Mouse (Mus musculus) ES-Bruce4 (cell line): Measurements from ENCODE around the gene Gm29776. TPM values are rescaled to one million over a fixed set of nuclear protein-coding genes. Genes with fewer than 3 reads are reported as not detected.

Experiments
- H3K27ac ChIP-seq: 2 replicates; pipeline ENCODE4 v1.5.1; 2012; ENCODE audit warnings: low read length, inconsistent platforms; ENCODE audit not compliant: insufficient read depth
- H3K27me3 ChIP-seq: 2 replicates; pipeline ENCODE4 v1.6.1; 2012; ENCODE audit warnings: mild to moderate bottlenecking, low read length, inconsistent platforms; ENCODE audit not compliant: control insufficient read depth, poor library complexity, insufficient read depth, severe bottlenecking
- H3K36me3 ChIP-seq: 2 replicates; pipeline ENCODE4 v1.6.1; 2012; ENCODE audit warnings: inconsistent platforms, mild to moderate bottlenecking, low read length, moderate library complexity; ENCODE audit not compliant: control insufficient read depth, poor library complexity, insufficient read depth, severe bottlenecking
- H3K4me1 ChIP-seq: one replicate; pipeline ENCODE4 v1.8.1; 2011; ENCODE audit warnings: low read length; ENCODE audit not compliant: control insufficient read depth, insufficient read depth
- H3K4me3 ChIP-seq: 2 replicates; pipeline ENCODE4 v1.5.1; 2011; ENCODE audit warnings: low read depth, mild to moderate bottlenecking, low read length
- H3K9ac ChIP-seq: 2 replicates; pipeline ENCODE4 v1.6.1; 2012; ENCODE audit warnings: low read depth, mild to moderate bottlenecking, inconsistent platforms; ENCODE audit not compliant: poor library complexity, severe bottlenecking
- H3K9me3 ChIP-seq: replicated peaks from 2 replicates; pipeline ENCODE4 v1.6.1; 2012; ENCODE audit warnings: mild to moderate bottlenecking, low read length, inconsistent platforms; ENCODE audit not compliant: control insufficient read depth, poor library complexity, insufficient read depth, severe bottlenecking
- CTCF ChIP-seq: IDR thresholded peaks from one replicate; pipeline ENCODE4 v1.8.1; 2011; ENCODE audit warnings: low read depth, low read length
- EP300 ChIP-seq: IDR thresholded peaks from 2 replicates; pipeline ENCODE4 v1.6.1; 2011; ENCODE audit warnings: low read depth, low read length; ENCODE audit not compliant: insufficient read depth
- POLR2A ChIP-seq: IDR thresholded peaks from one replicate; pipeline ENCODE4 v1.8.1; 2011; ENCODE audit warnings: low read length; ENCODE audit not compliant: insufficient read depth
- polyA plus RNA-seq: library from polyadenylated mRNA; stranded (reverse); fragments of >200 nt; gene quantifications from 2 replicates; pipeline ENCODE4 v1.2.4, GENCODE M21; 2011; ENCODE audit warnings: low read depth; ENCODE audit not compliant: missing spikeins, insufficient read depth, insufficient read length

The Gm29776 gene
- polyA plus RNA-seq, 1 experiment, result 0.42 TPM

- H3K9ac ChIP-seq, result no peak overlapping the region
- no peak overlapping the region for H3K27ac ChIP-seq
- H3K4me3 ChIP-seq, result no peak overlapping the region
- H3K4me1 ChIP-seq, result no peaks in the 10 kb centered on the region
- H3K27me3 ChIP-seq, result no peaks in the 10 kb centered on the region
- H3K9me3 ChIP-seq, result no peaks in the 10 kb centered on the region
- no peaks in the 10 kb centered on the region for H3K36me3 ChIP-seq
- TF ChIP-seq EP300 (no peak), CTCF (no peak), POLR2A (no peak)
Observed at GRCm38 (mm10) chr14:54728823-54729653, 30.4 kb upstream of the Gm29776 start.

- Histone ChIP-seq H3K27ac (no peak overlapping the region), H3K27me3 (no peaks in the 10 kb centered on the region), H3K9ac (no peak overlapping the region), H3K4me1 (no peaks in the 10 kb centered on the region), H3K36me3 (no peaks in the 10 kb centered on the region), H3K9me3 (no peaks in the 10 kb centered on the region), H3K4me3 (no peak overlapping the region)
- TF ChIP-seq EP300 (no peak), CTCF (no peak), POLR2A (no peak)
Observed at GRCm38 (mm10) chr14:54727565-54727964, 28.9 kb upstream of the Gm29776 start.

- Histone ChIP-seq H3K27me3 (no peaks in the 10 kb centered on the region), H3K4me1 (no peaks in the 10 kb centered on the region), H3K4me3 (no peak overlapping the region), H3K36me3 (no peaks in the 10 kb centered on the region), H3K9ac (no peak overlapping the region), H3K27ac (no peak overlapping the region), H3K9me3 (no peaks in the 10 kb centered on the region)
- no peak for TF ChIP-seq EP300
- no peak for TF ChIP-seq POLR2A
- no peak for TF ChIP-seq CTCF
Observed at GRCm38 (mm10) chr14:54724049-54724448, 25.4 kb upstream of the Gm29776 start.

- Histone ChIP-seq H3K4me1 (no peaks in the 10 kb centered on the region), H3K27me3 (no peaks in the 10 kb centered on the region), H3K9ac (no peak overlapping the region), H3K36me3 (no peaks in the 10 kb centered on the region), H3K27ac (no peak overlapping the region), H3K9me3 (no peaks in the 10 kb centered on the region), H3K4me3 (no peak overlapping the region)
- TF ChIP-seq CTCF (no peak), POLR2A (no peak), EP300 (no peak)
Observed at GRCm38 (mm10) chr14:54721711-54722110, 23.1 kb upstream of the Gm29776 start.

- Histone ChIP-seq H3K9me3 (no peaks in the 10 kb centered on the region), H3K9ac (no peak overlapping the region), H3K4me1 (no peaks in the 10 kb centered on the region), H3K4me3 (no peak overlapping the region), H3K27me3 (no peaks in the 10 kb centered on the region), H3K27ac (no peak overlapping the region), H3K36me3 (no peaks in the 10 kb centered on the region)
- no peak for TF ChIP-seq POLR2A
- no peak for TF ChIP-seq EP300
- TF ChIP-seq CTCF, result no peak
Observed at GRCm38 (mm10) chr14:54720654-54721350, 22.2 kb upstream of the Gm29776 start.

- no peaks in the 10 kb centered on the region for H3K36me3 ChIP-seq
- H3K4me3 ChIP-seq, result no peak overlapping the region
- H3K4me1 ChIP-seq, result no peaks in the 10 kb centered on the region
- H3K9ac ChIP-seq, result no peak overlapping the region
- TF ChIP-seq EP300 (no peak), CTCF (no peak), POLR2A (no peak)
- no peaks in the 10 kb centered on the region for H3K27me3 ChIP-seq
- H3K27ac ChIP-seq, result no peak overlapping the region
- H3K9me3 ChIP-seq, result no peaks in the 10 kb centered on the region
Observed at GRCm38 (mm10) chr14:54720041-54720440, 21.4 kb upstream of the Gm29776 start.
